Mouse (Mus musculus): ENCODE data around the gene Vav2.

The Vav2 gene

DNA sequence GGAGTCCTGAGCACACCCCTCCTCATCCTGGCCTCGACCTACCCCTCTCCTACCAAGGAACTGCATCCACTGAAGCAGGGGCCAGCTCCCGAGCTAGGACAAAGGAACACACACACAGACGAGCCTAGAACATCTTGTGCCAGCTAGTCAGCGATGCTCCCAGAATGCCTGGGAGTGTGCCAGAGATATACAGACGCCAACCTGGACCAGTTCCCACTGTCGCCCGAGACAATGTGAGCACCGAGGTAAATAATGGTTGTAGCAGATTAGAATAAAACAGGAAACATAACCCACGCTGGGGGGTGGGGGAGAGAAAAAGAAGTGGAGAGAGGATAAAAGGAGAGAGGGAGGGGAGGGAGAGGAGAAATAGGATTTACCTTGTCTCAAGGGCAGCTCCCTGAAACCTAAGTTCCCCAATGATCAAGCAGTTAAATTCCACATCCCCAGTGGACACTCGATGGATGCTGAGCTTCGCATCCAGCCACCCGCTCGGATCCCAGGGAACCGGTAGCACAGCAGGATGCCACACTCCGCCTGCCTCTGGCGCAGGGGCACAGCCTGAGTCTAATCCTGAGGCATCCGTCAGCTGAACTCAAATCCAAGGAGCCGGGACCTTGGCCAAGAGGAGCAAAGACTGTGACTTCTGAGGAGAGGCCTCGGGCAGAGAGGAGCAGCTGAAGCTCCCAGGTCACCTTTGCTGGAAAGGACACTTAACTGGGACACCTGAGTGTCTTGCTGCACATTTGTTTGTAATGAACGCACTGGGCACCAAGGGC is 5.4 kb downstream of the Vav2 start:
- POLR2A ChIA-PET: interaction anchor here (0.7 to 1.9 kb wide), 7 partner anchors 9 to 276 kb away, joined by 3 to 7 read pairs (median 4); partner anchors contain the start of gene Brd3os (in 1 of the 4)
- CTCF ChIA-PET: interaction anchor here in 1 of 4 experiments (1.1 kb wide), 1 partner anchor 141 kb away, joined by 3 read pairs; no protein-coding TSS in a partner anchor

DNA sequence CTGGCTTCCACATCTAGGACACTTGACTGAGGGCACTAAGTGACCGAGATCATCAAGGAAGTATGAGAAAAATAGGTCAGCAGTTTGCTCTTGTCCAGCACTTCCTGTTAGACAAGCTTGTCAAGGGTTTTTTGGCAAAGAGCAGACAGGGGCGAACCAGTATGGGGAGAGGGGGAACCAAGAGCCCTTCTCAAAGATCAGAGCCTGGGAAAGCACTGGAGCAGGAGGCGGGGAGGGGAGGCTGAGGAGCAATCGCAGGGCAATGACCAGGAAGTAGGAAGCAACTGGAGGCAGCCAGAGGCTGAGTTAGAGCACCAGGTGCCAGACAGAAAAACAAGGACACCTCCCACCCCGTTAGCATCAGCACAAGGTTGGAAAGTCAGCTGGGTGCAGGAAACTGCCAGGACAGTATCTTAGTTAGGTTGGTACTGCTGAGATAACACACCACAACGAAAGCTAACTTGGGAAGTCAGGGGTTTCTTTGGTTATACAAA is 8.2 kb downstream of the Vav2 start:
- CTCF ChIA-PET: interaction anchor here in 1 of 4 experiments (1.3 kb wide), 1 partner anchor 10 kb away, joined by 5 read pairs; no protein-coding TSS in a partner anchor
- POLR2A ChIA-PET: interaction anchor here in 2 of 4 experiments (1.1 to 1.4 kb wide), 2 partner anchors 10 to 87 kb away, joined by 3 to 4 read pairs; no protein-coding TSS in a partner anchor

DNA sequence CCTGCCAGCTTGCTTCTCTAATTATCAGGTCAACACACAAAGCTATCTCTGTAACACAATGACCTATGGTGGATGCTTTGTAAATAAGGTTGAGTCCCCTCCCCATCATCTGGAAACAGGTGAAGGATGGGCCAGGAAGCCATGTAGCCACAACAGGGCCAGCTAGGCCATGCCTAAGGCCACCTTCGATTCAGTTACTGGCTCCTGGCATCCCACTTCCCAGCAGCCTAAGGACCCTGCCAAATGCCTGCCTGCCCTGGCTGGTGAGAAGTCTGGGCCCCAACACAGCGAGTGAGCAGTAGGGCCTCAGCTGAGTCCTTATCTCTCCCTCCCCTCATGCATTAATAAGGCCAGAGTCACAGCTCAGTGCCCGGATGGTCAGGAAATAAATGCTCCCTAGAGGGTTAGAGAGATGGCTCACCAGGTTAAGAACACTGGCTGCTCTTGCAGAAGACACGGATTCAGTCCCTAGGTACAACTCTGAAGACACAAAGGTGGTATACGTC is 9.1 kb downstream of the Vav2 start:
- CTCF ChIA-PET: interaction anchor here in 2 of 4 experiments (1.3 to 2.2 kb wide), 2 partner anchors 10 to 11 kb away, joined by 5 to 11 read pairs; no protein-coding TSS in a partner anchor

DNA sequence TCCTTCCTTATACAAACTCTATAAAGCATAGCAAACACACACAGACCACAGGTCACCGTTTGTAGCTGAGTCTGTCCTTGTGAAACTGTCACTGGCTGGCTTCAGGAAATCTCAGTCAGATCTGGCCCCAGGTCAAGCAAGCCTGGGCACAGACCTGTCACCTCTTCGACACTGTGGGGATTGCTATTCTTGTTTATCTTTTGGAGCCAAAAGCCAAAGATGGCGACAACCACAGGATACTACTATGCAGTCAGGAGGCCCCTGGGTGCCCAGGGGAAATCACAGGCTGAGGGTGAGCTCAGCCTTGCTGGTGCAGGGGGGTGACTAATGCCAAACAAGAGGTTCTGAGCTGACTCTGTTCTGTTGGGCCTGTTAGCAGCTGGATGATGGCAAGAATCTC is 10.4 kb downstream of the Vav2 start:
- ChIA-PET POLR2A (interaction anchor here in 3 of 4 experiments (0.6 to 2.3 kb wide), 8 partner anchors 9 to 142 kb away, joined by 3 to 8 read pairs (median 5); partner anchors contain the start of gene Vav2 (in 2 of the 3)), CTCF (interaction anchor here in 2 of 4 experiments (0.8 to 2.2 kb wide), 2 partner anchors 9 to 12 kb away, joined by 3 to 11 read pairs; no protein-coding TSS in a partner anchor)

More for the DNA sequence above, 9.1 kb downstream of the Vav2 start:
- POLR2A ChIA-PET: interaction anchor here in 2 of 4 experiments (0.6 to 2.2 kb wide), 5 partner anchors 8 to 102 kb away, joined by 3 to 8 read pairs (median 5); partner anchors contain the start of gene Vav2 (in 1 of the 2)

DNA sequence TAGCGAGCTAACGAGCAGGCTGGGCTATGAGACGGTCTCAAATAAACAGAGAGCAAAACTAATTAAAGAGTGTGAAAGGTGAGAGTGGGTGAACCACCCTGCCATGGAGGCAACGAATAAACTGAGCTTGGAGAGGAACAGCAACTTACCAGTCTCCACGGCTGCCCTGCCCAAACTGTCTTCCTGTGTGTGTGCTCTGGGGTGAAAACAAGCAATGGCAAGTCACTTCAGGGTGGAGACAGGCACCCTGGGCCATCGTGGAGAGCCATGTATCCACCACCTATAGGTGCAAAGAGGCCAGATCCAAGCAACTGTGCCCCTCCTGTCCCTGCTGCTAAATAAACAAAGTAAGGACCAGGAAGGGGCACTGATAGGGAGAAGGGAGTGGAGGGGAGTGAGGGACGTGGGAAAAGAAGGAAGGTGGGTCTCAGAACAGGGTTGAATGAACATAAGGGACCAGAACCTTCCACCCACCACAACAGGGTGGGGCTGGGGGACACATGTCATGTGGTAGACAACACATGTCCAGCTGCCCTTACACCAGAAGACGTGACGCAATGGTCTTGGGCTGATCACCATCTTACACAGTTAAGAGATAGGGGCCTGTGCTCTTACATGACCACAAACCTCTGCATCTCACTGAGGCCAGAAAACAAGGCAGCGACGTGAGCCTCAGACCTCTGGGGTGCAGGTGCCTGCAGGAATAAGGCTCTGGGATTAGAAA is 11.6 kb downstream of the Vav2 start:
- POLR2A ChIA-PET: interaction anchor here in 3 of 4 experiments (0.7 to 2.3 kb wide), 8 partner anchors 9 to 235 kb away, joined by 3 to 10 read pairs (median 4); partner anchors contain the start of genes Brd3os (in 1 of the 3) and Vav2 (in 1 of the 3)
- CTCF ChIA-PET: interaction anchor here in 2 of 4 experiments (1.2 to 2.2 kb wide), 3 partner anchors 13 kb away, joined by 4 to 11 read pairs (median 7); no protein-coding TSS in a partner anchor

DNA sequence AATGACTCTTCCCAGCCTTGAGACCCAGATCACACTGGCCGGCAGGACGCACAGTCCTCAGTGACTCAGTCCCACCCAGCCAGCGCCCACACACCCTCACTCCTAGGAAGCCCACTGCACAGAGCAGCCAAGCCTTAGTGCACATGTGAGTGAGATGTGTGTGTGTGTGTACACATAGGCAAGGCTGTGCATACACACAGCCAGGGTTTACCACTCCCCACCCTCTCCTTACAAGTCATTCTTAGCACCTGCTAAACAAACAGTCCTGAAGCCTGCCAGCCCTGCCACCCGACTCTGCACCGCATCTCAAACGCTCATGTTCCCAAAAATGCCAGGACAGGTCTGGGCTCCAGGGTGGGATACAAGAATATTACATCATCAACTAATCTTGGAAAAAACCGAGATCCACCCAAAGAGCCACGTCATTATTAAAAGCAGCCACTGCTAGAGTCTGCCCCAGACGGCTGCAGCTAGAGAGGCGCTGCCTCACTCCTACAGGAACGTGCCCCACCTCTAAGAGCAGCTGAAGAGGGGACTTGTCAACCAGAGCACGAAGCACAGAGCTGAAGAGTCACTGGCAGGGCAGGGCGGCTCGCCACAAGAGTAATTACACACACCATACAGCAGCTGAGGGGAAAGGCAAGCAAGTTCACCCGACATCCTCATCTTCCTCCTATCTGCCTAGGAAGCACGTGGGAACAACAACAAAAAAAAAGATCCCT is 12.7 kb downstream of the Vav2 start:
- ChIA-PET POLR2A (interaction anchor here (0.6 to 1.9 kb wide), 8 partner anchors 8 to 102 kb away, joined by 3 to 10 read pairs (median 4); partner anchors contain the start of gene Vav2 (in 1 of the 4)), CTCF (interaction anchor here in 2 of 4 experiments (0.6 to 1.6 kb wide), 4 partner anchors 9 to 376 kb away, joined by 3 to 7 read pairs (median 4); no protein-coding TSS in a partner anchor)

DNA sequence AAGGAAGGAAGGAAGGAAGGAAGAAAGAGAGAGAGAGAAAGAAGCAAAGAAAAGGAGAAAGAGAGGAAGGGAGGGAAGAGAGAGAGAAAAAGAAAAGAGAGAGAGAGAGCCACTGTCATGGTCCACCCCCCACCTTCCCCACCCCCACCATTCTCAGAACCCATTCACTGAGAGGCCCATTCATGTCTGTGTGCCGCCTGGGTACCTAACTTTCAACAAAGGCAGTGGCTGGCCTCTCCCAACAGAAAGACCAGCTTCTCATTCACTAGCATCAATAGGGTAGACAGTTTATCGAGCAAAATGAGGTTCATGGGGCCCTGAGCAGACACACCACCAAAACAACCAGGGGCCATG is 13.3 kb downstream of the Vav2 start:
- ChIA-PET POLR2A (interaction anchor here in 1 of 4 experiments (0.7 to 4.8 kb wide), 3 partner anchors 10 to 23 kb away, joined by 7 to 18 read pairs (median 7); partner anchors contain the start of gene Vav2), CTCF (interaction anchor here in 1 of 4 experiments (0.6 to 1.1 kb wide), 2 partner anchors 8 to 375 kb away, joined by 3 read pairs; no protein-coding TSS in a partner anchor)

DNA sequence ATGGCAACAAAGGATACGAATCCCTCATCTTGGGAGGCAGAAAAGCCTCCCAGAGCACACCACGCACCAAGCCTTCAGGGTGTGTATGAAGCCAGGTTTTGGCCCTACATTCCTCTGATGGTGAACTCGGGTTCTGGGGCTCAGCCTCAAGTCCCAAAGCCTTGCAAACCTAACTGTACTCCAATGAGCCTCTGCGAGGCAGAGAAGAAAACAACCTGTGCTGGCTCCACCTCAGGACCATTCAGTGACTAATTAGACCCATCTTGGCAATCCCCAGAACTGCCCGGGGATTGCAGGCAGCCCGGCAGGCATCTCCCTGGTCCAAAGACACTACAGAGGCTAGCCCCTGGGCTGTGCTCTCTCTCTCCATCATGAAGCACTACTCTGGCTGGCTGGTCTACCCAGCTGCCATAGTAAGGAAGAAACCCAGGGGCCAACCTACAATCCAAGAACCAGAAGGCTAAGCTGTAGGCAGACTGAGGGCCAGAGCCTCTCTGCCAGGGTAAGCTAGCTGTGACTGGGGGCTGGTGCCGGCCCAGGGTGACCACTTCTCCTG is 14.5 kb downstream of the Vav2 start:
- CTCF ChIA-PET: interaction anchor here in 3 of 4 experiments (0.5 to 2.4 kb wide), 5 partner anchors 13 to 1102 kb away, joined by 4 to 20 read pairs (median 5); no protein-coding TSS in a partner anchor
- POLR2A ChIA-PET: interaction anchor here (0.5 to 4.8 kb wide), 26 partner anchors 8 to 1597 kb away, joined by 3 to 18 read pairs (median 3); partner anchors contain the start of genes Brd3os (in 3 of the 4), Vav2 (in 3 of the 4) and Wdr5 (in 1 of the 4)

DNA sequence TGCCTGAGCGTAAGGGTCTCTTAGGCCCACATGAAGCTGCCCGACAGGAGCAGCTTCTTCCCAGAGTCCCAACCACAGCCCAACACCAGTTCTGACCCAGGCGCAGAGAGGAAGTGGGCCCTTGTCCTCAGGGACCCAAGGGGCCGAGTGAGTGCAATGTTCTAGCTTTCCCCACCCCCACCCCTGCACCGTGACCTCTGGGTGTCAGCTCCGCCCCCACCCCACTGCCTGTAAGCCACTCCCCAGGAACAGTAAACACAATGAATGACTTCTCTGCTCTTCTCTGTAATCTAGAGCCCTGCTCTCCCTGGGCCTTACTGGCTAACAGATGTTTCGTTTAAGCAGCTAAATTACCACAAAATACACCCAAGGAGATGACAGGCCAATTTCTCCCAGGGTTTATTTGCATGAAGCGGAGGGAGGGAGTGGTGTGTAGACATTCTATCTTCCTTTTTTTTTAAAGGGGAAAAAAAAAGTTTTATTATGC is 15.1 kb downstream of the Vav2 start:
- ChIA-PET POLR2A (interaction anchor here in 3 of 4 experiments (0.5 to 4.8 kb wide), 33 partner anchors 8 to 1597 kb away, joined by 3 to 18 read pairs (median 3); partner anchors contain the start of genes Brd3os (in 3 of the 3), Vav2 (in 3 of the 3) and Wdr5 (in 1 of the 3)), CTCF (interaction anchor here in 3 of 4 experiments (0.5 to 2.4 kb wide), 8 partner anchors 14 to 1102 kb away, joined by 3 to 20 read pairs (median 4); partner anchors contain the start of gene Vav2 (in 1 of the 3))

DNA sequence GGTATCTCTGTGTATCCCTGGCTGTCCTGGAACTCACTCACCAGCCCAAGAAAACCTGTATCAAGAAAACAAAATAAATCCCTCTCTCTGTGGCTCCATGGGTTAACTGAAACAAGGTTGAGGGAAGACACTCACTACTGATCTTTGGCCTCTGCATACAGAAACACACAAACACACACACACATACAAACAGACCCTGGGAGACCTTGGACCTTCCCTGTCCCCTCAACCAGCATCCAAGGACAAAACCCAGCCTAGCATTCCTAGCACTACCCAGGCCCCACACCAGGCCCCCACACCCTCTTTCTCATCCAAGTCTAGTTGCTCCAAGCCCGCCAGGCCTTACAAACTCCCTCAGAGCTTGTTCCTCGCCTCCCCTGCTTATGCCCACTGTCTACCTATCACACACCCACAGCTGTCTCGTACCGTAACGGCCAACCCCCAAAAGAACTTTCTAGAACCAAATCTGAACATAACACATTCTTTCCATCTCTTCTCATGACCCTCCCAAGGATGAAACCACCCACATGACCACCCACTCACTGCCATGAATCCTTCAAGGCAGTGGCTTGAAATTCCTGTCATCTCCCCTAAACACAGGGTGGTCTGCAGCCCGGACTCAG is 16.2 kb downstream of the Vav2 start:
- CTCF ChIA-PET: interaction anchor here in 3 of 4 experiments (0.5 to 2.4 kb wide), 3 partner anchors 16 to 36 kb away, joined by 3 to 20 read pairs (median 19); partner anchors contain the start of gene Vav2 (in 1 of the 3)
- POLR2A ChIA-PET: interaction anchor here (0.5 to 4.8 kb wide), 19 partner anchors 9 to 1024 kb away, joined by 3 to 18 read pairs (median 4); partner anchors contain the start of genes Brd3os (in 2 of the 4) and Vav2 (in 2 of the 4)

DNA sequence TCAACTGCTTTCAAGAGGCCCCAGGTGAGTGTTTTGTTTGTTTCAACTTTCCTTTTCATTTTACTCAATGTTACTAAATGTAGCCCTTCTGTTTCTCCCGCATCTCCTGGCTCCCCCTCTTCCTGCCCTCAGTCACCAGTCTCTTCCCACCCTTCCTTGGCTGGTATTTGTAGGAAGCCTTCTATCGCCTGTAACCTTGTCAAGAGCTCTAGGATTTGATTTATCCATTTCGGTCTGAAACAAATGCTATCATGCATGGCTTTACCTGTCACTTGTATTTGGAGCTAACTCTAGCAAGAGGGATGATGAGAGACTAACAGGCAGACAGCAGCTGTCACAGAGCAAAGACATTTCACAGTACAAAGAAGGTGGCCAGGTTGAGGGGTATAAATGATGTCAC is 18.6 kb downstream of the Vav2 start:
- POLR2A ChIA-PET: interaction anchor here in 1 of 4 experiments (1.0 to 1.7 kb wide), 3 partner anchors 9 to 98 kb away, joined by 3 read pairs; no protein-coding TSS in a partner anchor
- CTCF ChIA-PET: interaction anchor here in 2 of 4 experiments (1.0 to 1.2 kb wide), 2 partner anchors 21 to 119 kb away, joined by 3 to 4 read pairs; no protein-coding TSS in a partner anchor

DNA sequence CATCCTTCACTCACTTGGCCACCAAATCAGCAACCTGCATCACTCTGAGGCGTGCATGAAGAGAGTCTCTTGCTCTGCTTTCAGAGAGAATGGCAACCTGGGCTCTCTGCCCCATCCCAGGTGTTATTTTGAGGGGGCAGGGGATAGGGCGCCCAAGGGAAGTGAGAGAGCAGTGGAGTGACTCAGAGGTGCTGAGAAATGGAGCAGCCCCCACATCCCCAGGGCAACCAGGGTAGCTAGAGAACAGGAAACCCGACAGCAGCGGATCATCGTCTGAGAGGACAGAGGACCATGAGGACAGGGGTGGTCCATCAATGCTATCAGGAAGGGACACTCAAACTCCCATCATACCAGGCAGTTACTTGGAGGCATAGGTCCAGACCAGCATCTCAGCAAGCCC is 19.9 kb downstream of the Vav2 start:
- CTCF ChIA-PET: no interaction called here
- POLR2A ChIA-PET: interaction anchor here (0.7 to 2.3 kb wide), 6 partner anchors 7 to 23 kb away, joined by 3 to 7 read pairs (median 4); no protein-coding TSS in a partner anchor

DNA sequence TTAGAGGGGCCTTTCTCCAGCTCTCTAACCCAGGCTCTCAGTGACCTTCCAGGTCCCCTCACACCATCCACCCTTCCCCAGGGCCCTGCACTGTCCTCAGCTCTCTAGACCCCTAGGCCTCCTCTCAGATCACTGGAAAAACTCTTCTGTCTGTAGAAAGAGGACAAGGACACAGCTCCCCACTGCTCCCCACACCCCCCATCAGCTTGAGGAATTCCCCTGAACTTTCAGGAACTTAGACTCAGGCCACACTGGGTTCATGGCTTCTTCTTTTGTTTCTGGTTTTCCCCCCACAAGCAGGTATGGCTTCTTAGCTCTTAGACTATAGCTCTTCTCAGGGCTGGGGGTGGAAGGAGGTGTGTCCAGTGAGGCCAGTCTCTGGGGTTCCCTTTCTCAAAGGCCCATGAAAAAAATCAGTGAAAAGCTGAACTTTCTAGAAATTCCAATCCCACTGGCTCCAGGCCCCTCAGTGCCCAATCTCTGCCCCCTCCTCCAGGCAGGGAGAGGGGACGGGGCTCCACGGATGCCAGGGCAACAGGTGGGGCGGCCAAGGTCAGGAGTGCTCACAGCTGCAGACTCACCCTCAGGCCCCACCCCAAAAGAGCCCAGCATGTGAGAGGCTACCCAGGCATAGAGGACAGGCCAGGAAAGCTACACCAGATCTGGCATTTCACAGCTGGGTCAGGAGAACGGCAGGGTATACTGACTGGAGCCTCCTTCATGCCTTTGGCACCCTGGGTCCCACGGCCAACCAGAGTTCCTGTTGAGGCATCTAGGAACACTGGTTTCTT is 21.5 kb downstream of the Vav2 start:
- CTCF ChIA-PET: interaction anchor here (0.6 to 2.1 kb wide), 8 partner anchors 9 to 1350 kb away, joined by 3 to 6 read pairs (median 3); no protein-coding TSS in a partner anchor
- POLR2A ChIA-PET: interaction anchor here (0.6 to 2.3 kb wide), 15 partner anchors 9 to 770 kb away, joined by 3 to 7 read pairs (median 3); partner anchors contain the start of gene Vav2 (in 3 of the 4)

DNA sequence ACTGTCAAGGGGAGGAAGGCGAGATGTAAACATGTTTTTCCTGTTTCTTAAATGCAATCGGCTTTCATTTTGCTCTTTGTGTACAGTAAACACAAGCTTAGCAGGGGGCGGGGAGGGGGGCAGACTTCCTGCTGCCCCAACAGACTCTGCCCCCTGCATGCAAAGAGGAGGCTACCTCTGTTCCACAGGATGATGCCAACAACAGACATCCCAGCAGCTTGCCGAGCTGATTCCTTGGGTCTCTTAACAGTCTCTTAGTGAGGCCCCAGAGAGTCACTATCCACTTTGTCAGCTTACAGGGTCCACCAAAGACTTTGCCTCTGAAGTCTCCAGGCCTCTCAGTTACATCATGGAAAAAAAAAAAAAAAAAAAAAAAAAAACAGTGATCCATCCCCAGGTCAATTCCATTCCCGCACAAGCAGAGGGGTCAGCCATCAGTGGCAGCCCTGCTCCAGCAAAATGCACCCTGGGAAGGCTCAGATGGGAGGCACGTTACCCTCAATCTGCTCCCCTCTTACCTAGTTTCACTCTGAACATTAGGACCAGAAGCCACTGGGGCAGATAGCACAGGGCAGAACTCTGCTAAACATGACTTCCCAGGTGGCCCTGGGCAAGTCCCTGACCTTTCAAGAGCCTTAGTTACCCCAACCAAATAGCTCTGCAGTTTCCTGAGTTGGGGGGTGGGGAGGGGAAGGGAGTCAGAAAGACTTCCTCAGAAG is 22.3 kb downstream of the Vav2 start:
- CTCF ChIA-PET: interaction anchor here (0.6 to 2.1 kb wide), 12 partner anchors 10 to 1350 kb away, joined by 3 to 9 read pairs (median 3); no protein-coding TSS in a partner anchor
- POLR2A ChIA-PET: interaction anchor here (0.6 to 2.3 kb wide), 15 partner anchors 8 to 769 kb away, joined by 3 to 7 read pairs (median 3); partner anchors contain the start of gene Vav2 (in 3 of the 4)

Data from embryonic stem cell, embryonic (primary cell).